Mouse (Mus musculus): ENCODE measurements around the gene Jund.

Gene Jund

DNA sequence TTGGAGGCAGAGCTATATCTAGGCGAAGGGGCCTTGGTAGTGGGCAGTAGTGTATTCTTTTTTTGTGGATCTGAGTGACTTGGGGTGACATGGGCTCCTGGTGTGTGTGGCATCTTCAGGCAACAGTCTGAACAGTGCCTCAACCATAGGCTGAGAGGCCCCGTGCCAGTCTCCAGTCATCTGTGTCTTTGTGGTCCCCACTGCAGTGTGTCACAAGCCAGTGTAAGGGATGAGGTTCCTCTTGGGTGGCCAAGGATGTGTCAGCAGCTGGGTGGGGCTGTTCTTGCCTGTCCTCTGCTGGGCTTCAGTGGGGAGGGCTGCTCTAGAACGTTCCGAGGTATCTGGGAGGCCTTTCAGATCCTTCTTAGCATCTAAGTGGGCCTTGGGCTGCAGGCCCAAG is 32.2 kb downstream of the Jund start:
- DNase-seq = no peak

DNA sequence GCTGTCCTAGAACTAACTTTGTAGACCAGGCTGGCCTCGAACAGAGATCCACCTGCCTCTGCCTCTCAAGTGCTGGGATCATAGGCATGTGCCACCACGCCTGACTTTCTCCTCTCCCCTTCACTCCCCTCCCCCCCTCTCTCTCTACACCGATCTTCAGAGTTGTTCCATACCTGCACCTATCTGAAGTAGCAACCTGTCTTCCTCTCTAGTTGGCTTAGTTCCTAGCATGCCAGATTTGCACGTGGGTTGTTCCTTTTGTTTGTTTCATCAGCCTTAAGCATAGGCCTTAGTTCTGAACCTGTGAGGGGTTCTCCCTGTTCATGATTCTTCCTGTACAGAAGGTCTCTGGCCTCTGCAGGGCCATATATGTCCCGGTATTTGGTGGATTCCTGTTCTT is 39.0 kb downstream of the Jund start:
- no peak for DNase-seq

DNA sequence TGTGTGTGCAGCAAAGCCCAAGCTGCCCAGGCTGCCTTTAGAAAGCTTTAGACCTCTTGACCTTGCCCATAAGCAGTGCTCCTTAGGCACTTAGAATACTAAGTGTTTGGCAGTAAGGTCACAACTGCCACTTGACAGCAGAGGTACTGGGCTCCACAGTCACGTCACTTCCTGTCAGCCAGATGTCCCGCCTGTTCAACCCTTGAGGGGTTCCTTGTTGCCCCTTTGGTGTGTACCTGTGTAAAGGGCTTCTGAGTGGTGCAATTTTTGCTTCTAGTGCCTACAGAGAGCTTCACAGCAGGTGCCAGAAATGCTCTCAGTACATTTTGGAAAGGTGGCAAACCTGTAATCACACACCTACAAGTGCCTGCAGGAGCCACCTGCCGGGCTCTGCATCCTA is 39.5 kb downstream of the Jund start:
- peak; percentile 54 for DNase-seq

DNA sequence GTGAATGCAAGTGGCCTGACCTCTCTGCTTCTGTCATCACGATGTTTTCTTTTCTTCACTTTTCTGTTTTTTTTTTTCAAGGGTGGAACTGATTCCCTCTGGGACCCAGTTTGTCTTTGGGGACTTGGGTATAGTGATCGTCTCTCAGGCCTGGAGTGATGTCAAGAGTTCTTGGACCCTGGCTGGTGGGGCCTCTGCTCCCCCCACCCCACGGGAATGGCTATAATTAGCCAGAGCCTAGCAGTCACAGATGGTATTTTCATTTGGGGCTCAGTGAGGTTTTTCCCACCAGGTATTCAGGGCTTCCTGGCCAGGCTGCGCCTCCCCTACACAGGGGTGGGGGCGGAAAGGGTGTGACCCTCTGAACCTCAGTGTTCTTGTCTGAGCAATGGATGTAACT is 42.9 kb downstream of the Jund start:
- no peak for DNase-seq

DNA sequence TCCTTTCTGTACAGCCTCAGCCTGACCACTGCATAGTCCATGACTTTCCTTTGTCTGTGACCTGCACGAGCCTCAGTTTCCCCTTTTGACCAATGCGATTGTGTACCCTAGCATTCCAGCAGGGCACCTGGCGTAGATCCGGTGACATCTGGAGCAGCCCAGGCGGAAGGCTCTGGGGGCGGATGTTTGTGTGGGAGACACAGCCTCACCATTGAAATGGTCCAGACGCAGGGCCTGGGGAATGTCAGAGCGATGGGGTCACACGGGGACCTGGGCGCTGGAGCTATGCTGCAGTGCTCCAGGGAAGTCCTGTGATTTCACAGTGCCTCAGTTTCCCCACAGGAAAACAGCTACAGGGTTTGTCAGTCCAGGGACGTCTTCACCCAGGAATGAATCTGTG is 43.4 kb downstream of the Jund start:
- DNase-seq = no peak

DNA sequence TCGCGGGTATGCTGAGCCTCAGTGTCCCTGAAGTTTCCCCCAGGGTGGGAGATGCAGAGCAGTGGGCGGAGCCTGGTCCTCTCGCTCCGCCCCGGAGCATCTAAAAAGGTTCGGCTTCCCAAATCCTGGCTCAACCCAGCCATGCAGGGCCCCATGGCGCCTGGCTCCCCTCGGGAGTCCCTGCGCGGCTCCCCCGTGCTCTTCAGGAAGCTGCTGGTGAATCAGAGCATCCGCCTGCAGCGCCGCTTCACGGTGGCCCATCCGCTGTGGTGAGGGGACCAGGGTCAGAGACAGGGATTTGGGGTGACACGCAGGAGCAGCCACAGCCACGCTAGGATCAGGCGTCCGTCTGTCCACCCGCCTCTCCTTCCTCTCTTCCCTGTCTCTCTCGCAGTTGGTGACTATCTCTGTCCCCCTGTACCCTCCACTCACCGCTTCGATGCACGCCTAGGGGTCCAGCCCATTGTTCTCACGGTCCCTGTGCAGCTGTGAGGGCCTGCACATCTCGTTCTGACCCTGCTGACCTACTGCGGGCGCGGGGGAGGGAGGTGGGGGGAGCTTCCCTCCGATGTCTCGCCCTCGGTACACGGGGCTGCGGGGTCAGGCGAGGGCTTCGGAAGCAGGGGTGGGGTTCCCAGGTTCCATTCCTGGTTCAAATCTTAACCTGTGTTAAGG is 44.4 kb downstream of the Jund start:
- no peak for DNase-seq

DNA sequence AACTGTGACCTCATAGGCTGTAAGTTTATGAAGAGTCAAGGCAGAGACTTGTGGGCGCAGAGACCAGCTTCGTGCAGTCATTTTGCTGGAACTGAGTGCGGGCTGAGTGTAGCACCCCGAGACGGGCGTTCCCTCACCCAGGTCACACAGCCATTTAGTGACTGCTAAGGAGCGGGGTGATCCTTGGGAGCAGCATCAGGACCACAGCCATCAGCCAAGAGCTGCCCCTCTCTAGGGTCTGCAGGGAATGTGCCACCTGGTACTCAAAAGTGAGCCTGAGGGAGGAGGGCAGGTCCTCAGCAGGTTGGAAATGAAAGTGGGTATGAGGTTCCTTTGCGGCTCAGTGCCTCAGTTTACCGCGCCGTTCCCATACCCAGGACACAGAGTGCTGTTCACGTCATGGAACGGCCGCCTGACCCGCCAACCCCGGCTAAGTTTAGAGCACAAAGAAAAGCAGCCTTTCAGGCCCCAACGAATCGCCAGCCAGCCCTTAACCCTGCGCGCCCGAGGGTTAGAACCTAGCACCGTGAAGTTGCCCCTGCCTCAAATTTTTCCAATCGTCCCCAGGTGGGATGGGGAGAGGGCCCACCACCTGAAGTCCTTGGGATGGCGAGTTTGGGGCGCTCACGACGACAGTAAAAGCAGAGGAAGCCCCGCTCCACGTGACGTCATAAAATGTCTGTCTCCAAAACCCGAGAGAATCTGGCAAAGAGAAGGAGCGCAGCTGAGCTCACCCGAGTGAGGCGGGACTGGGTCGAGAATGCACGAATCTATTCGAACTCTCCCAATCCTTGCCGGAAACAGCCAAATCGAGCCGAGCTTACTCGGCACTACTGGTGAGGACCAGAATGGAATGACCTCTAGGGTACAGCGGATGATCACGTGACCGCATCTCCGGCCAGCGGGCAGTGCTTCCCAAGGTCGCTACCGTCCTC is 45.2 kb downstream of the Jund start:
- peak; percentile 54 for DNase-seq

DNA sequence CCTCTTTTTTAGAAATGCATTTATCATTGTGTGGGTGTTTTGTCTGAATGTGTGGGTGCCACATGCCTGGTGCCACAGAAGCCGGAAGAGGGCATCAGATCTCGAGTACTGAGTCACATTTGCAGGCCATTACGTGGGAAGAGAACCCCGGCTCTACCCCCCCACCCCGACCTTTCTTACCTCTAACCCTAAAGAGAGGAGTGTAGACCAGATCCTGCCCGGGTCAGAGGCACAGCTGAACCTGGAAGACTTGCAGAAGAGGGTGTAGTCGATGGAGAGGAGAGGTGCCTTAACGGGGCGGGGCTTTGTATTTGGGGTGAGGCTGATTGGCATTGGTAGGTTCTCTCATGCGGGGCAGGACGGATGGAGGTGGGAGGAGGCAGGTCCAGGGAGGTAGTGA is 46.1 kb downstream of the Jund start:
- no peak for DNase-seq

DNA sequence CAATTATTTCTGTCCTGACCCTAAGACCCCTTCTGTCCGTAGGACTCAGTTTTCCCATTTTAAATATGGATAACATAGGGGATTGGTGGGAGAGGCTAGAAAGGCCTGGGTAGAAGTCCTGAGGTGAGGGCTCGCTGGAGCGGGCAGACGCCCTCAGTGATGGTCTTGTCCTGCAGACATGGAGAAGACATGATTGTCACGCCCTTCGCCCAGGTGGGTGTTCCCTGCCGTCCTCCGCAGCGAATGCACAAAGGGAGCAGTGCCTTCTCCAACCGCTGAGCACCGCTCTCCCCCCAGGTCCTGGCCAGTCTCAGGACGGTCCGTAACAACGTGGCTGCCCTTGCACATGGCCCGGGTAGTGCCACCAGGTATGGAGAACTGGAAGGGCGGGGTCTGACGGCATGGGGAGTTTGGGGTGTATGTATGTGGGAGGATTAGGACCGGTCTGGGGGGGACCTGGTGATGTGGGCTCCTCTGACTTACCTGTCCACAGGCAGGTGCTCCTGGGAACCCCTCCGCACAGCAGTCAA is 47.0 kb downstream of the Jund start:
- no peak for DNase-seq

DNA sequence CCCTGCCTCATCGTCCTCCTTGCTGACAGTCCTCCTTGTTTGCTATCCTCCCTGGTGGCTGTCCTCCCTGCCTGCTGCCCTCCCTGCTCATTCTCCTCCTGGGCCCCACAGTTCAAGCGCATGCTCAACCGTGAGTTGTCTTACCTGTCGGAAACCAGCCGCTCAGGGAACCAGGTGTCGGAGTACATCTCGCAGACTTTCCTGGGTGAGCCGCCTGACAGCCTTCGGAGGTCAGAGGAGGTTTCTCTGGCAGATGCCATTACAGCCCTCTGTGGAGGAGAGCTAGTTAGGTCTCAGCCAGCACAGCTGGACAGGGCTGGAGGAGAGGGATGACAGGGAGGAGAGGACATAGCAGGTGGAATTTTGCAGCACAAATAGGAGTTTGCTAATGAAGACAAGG is 47.9 kb downstream of the Jund start:
- DNase-seq = no peak

DNA sequence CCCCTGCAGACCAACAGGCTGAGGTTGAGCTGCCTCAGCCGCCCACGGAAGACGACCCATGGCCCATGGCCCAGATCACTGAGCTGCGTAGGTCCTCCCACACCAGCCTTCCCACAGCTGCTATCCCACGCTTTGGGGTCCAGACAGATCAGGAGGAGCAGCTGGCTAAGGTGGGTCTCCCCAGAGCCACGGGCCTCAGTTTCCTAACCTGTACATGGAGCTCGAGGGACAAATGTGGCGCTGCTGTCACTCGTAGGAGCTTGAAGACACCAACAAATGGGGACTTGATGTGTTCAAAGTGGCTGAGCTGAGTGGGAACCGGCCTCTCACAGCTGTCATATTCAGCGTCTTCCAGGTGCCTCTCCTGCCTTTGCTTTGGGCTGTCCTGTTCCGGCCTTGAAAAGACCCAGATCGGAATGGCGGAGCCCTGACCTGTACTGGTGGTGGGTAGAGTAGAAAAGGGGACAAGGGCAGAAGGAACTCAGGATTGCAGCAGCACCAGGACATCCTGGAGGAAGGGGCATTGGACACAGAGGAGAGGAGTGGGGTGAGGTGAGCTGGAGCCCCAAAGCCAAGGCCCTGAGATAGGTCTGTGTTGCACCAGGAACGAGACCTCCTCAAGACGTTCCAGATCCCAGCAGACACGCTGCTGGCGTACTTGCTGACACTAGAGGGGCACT is 48.6 kb downstream of the Jund start:
- DNase-seq = no peak

DNA sequence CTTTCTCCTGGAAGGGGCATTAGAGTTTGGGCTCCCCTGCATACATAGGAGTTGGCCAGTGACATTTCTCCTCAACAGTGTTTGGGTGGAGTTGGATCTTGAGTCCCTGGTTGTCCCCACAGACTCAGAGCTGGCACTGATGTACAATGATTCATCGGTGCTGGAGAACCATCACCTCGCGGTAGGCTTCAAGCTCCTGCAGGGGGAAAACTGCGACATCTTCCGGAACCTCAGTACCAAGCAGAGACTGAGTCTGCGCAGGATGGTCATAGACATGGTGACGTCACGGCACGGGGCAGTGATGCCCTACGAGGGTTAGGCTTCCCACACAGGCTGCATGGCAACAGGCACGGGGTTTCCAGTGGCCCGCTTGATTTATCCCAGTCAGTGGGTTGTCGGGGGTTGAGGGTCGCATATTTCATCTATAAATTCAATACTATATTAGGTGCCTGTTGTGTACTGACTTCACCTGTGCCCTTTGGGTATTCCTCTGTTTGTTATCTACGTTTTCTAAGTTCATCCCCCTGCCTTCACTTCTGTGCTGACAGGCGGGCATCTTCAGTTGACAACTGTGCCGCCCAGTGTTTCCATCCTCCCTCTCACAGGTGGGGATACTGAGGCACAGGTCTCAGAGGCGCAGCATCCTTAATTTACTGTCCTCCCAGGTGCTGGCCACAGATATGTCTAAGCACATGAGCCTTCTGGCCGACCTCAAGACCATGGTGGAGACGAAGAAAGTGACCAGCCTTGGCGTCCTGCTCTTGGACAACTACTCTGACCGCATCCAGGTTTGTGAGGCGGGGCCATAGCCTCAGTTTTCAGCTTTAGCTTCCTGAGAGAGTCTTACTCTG is 49.7 kb downstream of the Jund start:
- DNase-seq = no peak

DNA sequence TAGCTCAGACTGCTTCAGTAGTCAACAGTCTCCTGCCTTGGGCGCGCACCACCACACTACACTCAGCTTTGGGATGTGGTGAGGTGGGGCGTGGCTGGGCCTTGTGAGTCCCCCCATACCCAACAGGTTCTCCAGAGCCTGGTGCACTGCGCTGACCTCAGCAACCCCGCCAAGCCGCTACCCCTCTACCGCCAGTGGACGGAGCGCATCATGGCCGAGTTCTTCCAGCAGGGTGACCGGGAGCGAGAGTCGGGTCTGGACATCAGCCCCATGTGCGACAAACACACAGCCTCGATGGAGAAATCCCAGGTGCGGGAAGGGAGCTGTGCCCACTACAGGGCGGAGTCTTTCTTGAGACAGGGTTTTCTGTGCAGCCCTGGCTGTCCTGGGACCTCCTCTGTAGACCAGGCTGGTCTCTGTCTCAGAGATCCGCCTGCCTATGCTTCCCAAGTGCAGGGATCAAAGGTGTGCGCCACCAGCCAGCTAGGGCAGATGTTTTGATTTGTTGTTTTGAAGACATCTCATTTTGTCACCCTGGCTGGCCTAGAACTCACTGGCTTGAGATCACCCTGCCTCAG is 50.4 kb downstream of the Jund start:
- no peak for DNase-seq
